Mouse (Mus musculus): Measurements from ENCODE around the gene Stim1. TPM values are rescaled to one million over a fixed set of nuclear protein-coding genes. Genes with fewer than 3 reads are reported as not detected.
A peak's percentile ranks its signal among the peaks of the same experiment; 100 is the strongest.

Stim1 gene
- total and polyA plus RNA-seq, 2 experiments, result 15.7 to 28.0 TPM

DNA sequence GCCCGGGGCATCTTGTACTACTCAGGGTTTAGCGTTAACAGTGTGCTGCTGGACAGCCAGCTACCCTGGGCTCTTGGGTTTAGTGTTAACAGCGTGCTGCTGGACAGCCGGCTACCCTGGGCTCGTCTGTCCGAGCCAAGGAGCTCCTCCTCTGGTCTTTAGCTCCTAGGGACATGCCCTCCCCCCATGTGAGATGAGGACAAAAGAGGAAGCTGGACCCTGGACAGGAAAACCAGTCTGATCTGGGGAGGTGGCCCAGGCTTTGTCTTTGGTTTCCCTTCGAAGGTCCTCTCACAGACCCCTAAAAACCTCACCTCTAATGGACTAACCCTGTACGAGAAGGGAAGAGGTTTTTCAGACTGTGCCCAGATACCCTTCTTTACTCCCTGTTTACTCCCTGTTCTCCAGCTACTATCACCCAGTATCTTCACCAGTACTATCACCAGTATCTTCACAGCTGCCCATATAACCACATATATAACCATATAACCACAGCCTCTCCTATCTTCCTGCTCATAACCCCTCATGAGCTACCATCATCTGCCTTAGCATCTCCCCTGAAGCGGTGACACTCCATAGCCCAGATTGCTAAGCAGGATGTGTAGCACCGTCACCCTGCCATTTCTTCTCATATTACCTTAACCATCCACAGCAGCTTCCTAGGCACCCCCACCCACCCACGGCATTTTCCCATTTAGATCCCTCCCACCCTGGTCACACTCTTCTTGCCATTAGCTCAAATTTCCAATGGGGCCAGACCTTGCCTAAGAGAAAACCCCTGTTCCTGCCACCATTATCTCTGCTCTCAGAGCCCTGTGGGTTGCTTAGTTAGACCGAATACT lies 20.4 kb upstream of the Stim1 start:
- Histone ChIP-seq H3K79me2 (ENCODE audit: control insufficient read depth, insufficient read depth, low read length) (peaks cover 38% of the 10 kb centered on the region; the same call in 1 of the 2 replicates), H3K9ac (ENCODE audit: low read depth, low read length) (0 out of 2 replicates have a peak overlapping the region, but pooled peaks have one; percentile 27), H3K4me3 (ENCODE audit: insufficient read depth, low read depth, low read length) (no peak overlapping the region; the same call in 1 of the 2 replicates), H3K27ac (replicated peaks; ENCODE audit: insufficient read depth, low read depth, low read length) (peak overlapping the region; percentile 18; the same call in 1 of the 2 replicates), H3K27me3 (ENCODE audit: control insufficient read depth, insufficient read depth, low read length) (no peaks in the 10 kb centered on the region), H3K36me3 (ENCODE audit: control insufficient read depth, insufficient read depth, low read length) (no peaks in the 10 kb centered on the region), H3K4me1 (ENCODE audit: control insufficient read depth, insufficient read depth, low read length) (peaks cover 34% of the 10 kb centered on the region)
- no peak for DNase-seq (ENCODE audit: extremely low read depth, low read depth, low spot score)
- TF ChIP-seq CTCF (IDR thresholded peaks at IDR 0.05; ENCODE audit: low read depth, low read length) (no peak), POLR2A (IDR thresholded peaks at IDR 0.05; ENCODE audit: extremely low read depth, insufficient read depth, low read length) (no peak)
- WGBS, result 64% methylated on average over 12 of the region's 12 CpGs

DNA sequence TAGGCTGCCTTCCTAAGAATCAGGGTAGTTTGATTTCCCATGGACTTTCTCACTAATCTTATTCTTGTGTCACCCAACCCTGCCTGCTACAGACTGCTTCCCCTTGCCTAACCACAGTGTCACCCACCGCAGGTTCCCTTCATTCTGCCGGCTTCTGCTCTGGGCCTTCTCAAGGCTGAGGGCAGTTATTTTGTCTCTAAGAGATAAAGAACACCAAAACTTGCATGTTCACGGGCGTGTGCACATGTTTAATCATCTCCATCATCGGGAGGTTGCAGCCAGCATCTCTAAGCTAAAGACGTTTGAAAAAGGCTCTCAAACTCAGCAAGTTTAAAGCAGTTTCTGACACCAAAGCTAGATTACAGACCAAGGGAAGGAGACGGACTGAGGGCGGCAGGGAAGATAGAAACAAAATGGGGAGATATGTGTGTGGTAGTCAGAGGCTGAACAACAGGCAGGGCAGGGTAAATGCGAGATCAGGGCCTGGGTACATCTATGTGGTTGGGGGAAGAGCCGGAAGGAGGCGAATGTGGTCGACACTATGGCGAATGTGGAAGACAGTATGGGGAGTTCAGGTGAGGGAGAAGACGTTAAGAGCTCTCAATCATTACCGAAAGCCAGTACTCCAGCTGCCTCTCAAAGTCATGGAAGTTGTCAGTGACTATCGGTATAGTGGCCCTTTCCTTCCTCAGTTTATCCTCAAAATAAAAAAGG lies 18.8 kb upstream of the Stim1 start:
- Histone ChIP-seq H3K79me2 (ENCODE audit: control insufficient read depth, insufficient read depth, low read length) (peaks cover 36% of the 10 kb centered on the region; the same call in 1 of the 2 replicates), H3K36me3 (ENCODE audit: control insufficient read depth, insufficient read depth, low read length) (no peaks in the 10 kb centered on the region), H3K9ac (ENCODE audit: low read depth, low read length) (peak overlapping the region; percentile 94), H3K27ac (replicated peaks; ENCODE audit: insufficient read depth, low read depth, low read length) (0 out of 2 replicates have a peak overlapping the region, but pooled peaks have one; percentile 22), H3K27me3 (ENCODE audit: control insufficient read depth, insufficient read depth, low read length) (no peaks in the 10 kb centered on the region), H3K4me1 (ENCODE audit: control insufficient read depth, insufficient read depth, low read length) (peaks cover 34% of the 10 kb centered on the region), H3K4me3 (ENCODE audit: insufficient read depth, low read depth, low read length) (peak overlapping the region; percentile 93)
- WGBS, result 20% methylated on average over 16 of the region's 16 CpGs
- TF ChIP-seq POLR2A (IDR thresholded peaks at IDR 0.05; ENCODE audit: extremely low read depth, insufficient read depth, low read length) (no peak), CTCF (IDR thresholded peaks at IDR 0.05; ENCODE audit: low read depth, low read length) (no peak)
- no peak for DNase-seq (ENCODE audit: extremely low read depth, low read depth, low spot score)

DNA sequence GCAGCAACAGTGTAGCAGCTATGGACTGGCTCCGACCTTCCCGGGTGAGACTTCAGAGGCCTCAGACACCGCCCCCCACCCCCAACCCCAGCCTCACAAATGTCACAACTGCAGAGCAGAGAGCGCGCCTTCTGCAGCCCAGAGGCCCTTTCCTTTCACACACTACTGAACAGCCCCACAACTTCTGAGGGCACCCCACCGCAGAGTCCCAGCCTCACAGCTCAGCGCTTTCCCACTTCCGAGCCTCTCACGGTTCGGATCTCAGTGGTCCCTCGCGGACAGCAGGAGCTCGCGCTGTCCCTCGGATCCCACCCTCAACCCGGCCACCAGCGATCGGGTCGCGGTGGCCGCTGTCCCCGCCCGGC lies 18.1 kb upstream of the Stim1 start:
- TF ChIP-seq POLR2A (IDR thresholded peaks at IDR 0.05; ENCODE audit: extremely low read depth, insufficient read depth, low read length) (no peak), CTCF (IDR thresholded peaks at IDR 0.05; ENCODE audit: low read depth, low read length) (no peak)
- H3K27me3 ChIP-seq (ENCODE audit: control insufficient read depth, insufficient read depth, low read length), result no peaks in the 10 kb centered on the region
- H3K9ac ChIP-seq (ENCODE audit: low read depth, low read length), result peak overlapping the region; percentile 94
- peaks cover 34% of the 10 kb centered on the region; the same call in 1 of the 2 replicates for H3K79me2 ChIP-seq (ENCODE audit: control insufficient read depth, insufficient read depth, low read length)
- WGBS, result under 1% methylated on average over 23 of the region's 23 CpGs
- peak overlapping the region; percentile 93 for H3K4me3 ChIP-seq (ENCODE audit: insufficient read depth, low read depth, low read length)
- H3K4me1 ChIP-seq (ENCODE audit: control insufficient read depth, insufficient read depth, low read length), result peaks cover 31% of the 10 kb centered on the region
- peak overlapping the region; percentile 82 for H3K27ac ChIP-seq (replicated peaks; ENCODE audit: insufficient read depth, low read depth, low read length)
- H3K36me3 ChIP-seq (ENCODE audit: control insufficient read depth, insufficient read depth, low read length), result no peaks in the 10 kb centered on the region
- DNase-seq (ENCODE audit: extremely low read depth, low read depth, low spot score), result no peak

DNA sequence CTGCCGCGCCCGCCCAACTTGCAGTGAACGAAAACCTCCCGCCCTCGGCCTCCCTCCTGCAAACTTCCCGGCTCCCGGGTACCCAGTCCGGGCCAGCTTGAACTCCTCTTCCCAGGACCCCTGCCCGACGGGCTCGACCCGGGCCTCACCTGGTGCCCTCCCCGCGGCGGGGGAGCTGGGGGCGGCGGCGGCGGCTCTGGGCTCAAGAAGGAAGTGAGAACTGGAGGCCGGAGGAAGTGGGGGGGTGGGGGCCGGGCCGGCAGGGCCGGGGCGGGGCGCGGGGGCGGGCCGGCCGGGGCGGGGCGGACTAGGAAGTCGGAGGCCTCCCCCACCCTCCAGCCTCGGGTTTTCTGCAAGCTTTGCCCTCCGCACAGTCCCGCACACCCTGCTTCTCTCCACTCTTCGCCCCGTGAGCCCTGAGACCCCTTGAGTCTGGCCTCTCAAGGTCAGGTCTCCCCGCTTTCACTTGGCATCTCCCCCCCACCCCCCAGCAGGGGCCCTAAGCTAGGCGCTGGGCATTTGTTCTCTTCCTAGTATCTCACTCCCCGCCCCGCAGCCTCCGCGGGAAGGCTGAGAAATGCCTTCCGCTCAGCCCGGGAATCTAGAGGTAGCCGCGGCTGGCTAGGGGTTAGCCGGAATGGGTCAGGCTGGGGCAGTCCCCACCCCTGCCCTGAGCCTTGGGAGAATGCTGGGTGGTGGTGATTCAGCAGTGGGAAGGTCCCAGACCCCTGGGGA lies 17.5 kb upstream of the Stim1 start:
- under 1% methylated on average over 39 of the region's 49 CpGs for WGBS
- Histone ChIP-seq H3K4me3 (ENCODE audit: insufficient read depth, low read depth, low read length) (peak overlapping the region; percentile 93), H3K4me1 (ENCODE audit: control insufficient read depth, insufficient read depth, low read length) (peaks cover 27% of the 10 kb centered on the region), H3K36me3 (ENCODE audit: control insufficient read depth, insufficient read depth, low read length) (no peaks in the 10 kb centered on the region), H3K27ac (replicated peaks; ENCODE audit: insufficient read depth, low read depth, low read length) (peak overlapping the region; percentile 82), H3K9ac (ENCODE audit: low read depth, low read length) (peak overlapping the region; percentile 94), H3K79me2 (ENCODE audit: control insufficient read depth, insufficient read depth, low read length) (peaks cover 33% of the 10 kb centered on the region; the same call in 1 of the 2 replicates), H3K27me3 (ENCODE audit: control insufficient read depth, insufficient read depth, low read length) (no peaks in the 10 kb centered on the region)
- TF ChIP-seq POLR2A (IDR thresholded peaks at IDR 0.05; ENCODE audit: extremely low read depth, insufficient read depth, low read length) (peak; percentile 72), CTCF (IDR thresholded peaks at IDR 0.05; ENCODE audit: low read depth, low read length) (no peak)
- DNase-seq (ENCODE audit: extremely low read depth, low read depth, low spot score), result peak; percentile 66

DNA sequence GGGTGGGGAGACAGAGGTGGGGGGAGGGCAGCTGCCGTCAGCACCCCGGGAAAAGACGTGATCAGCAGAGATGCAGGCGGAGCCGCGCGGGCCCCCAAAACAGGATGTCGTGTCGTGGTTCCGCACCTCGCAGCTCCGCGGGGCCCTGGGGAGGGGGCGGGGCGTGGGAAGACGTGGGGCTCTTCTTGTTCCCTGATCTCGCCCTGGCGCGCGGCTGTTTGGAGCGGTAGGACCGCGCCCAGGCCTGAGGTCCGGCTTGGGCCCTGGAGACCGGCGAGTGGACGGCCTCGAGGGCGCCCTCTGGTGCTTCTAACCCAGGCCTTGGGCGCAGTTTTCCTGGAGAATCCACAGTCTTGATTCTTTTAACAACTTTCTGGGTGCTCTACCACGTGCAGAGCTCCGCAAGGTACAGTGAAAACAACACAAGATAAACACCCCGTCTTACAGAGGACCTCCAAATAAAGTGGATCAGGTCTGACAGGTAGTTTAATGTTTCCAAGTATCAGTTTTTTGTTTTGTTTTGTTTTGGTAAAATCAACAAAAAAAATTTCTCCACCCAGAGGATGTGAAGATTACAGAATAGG lies 16.9 kb upstream of the Stim1 start:
- under 1% methylated on average over 33 of the region's 33 CpGs for whole genome bisulfite sequencing

More for the DNA sequence above, 16.9 kb upstream of the Stim1 start:
- no peaks in the 10 kb centered on the region for H3K36me3 ChIP-seq (ENCODE audit: control insufficient read depth, insufficient read depth, low read length)
- H3K9ac ChIP-seq (ENCODE audit: low read depth, low read length), result peak overlapping the region; percentile 70
- H3K4me3 ChIP-seq (ENCODE audit: insufficient read depth, low read depth, low read length), result peak overlapping the region; percentile 71
- peak overlapping the region; percentile 77 for H3K27ac ChIP-seq (replicated peaks; ENCODE audit: insufficient read depth, low read depth, low read length)
- H3K4me1 ChIP-seq (ENCODE audit: control insufficient read depth, insufficient read depth, low read length), result peaks cover 25% of the 10 kb centered on the region
- peaks cover 31% of the 10 kb centered on the region; the same call in 1 of the 2 replicates for H3K79me2 ChIP-seq (ENCODE audit: control insufficient read depth, insufficient read depth, low read length)
- TF ChIP-seq CTCF (IDR thresholded peaks at IDR 0.05; ENCODE audit: low read depth, low read length) (peak; percentile 87), POLR2A (IDR thresholded peaks at IDR 0.05; ENCODE audit: extremely low read depth, insufficient read depth, low read length) (0 out of 2 replicates have a peak, but pooled peaks have one; percentile 10)
- peak; percentile 71 for DNase-seq (ENCODE audit: extremely low read depth, low read depth, low spot score)
- H3K27me3 ChIP-seq (ENCODE audit: control insufficient read depth, insufficient read depth, low read length), result no peaks in the 10 kb centered on the region
